Mouse (Mus musculus) embryonic facial prominence, embryonic 11.5 days (tissue): ENCODE results near the gene Cd80. TPM values are rescaled to one million over a fixed set of nuclear protein-coding genes. Genes with fewer than 3 reads are reported as not detected.

Experiments
- ATAC-seq: fragments of 200-750 bp; cut with Nextera tagmentation; replicated peaks from 2 replicates; pipeline ENCODE4 v1.8.0; 2017; ENCODE audit warnings: low read depth; ENCODE audit not compliant: insufficient number of reproducible peaks, low FRiP score, low TSS enrichment
- DNase-seq: peaks from one replicate; pipeline ENCODE4 v3.0.0-alpha.2; 2015; ENCODE audit warnings: low spot score
- H3K27ac ChIP-seq: fragments of 300-500 bp; sonication (generic); replicated peaks from 2 replicates; pipeline ENCODE4 v1.5.1; 2014; ENCODE audit warnings: mild to moderate bottlenecking, low read depth, low read length, control low read depth
- H3K27me3 ChIP-seq: fragments of 300-500 bp; sonication (generic); 2 replicates; pipeline ENCODE4 v1.6.1; 2014; ENCODE audit warnings: mild to moderate bottlenecking, low read length, moderate library complexity, mixed read lengths; ENCODE audit not compliant: control insufficient read depth, insufficient read depth
- H3K36me3 ChIP-seq: fragments of 300-500 bp; sonication (generic); replicated peaks from 2 replicates; pipeline ENCODE4 v1.6.1; 2014; ENCODE audit warnings: low read depth, mild to moderate bottlenecking, low read length, moderate library complexity, mixed read lengths; ENCODE audit not compliant: control insufficient read depth, insufficient read depth
- H3K4me1 ChIP-seq: fragments of 300-500 bp; sonication (generic); 2 replicates; pipeline ENCODE4 v1.6.1; 2014; ENCODE audit warnings: low read length, mixed read lengths; ENCODE audit not compliant: control insufficient read depth, insufficient read depth
- H3K4me2 ChIP-seq: fragments of 300-500 bp; sonication (generic); 2 replicates; pipeline ENCODE4 v1.6.1; 2014; ENCODE audit warnings: low read depth, mild to moderate bottlenecking, control low read depth, low read length, moderate library complexity
- H3K4me3 ChIP-seq: fragments of 300-500 bp; sonication (generic); 2 replicates; pipeline ENCODE4 v1.5.1; 2014; ENCODE audit warnings: low read depth, low read length, control low read depth
- H3K9ac ChIP-seq: fragments of 300-500 bp; sonication (generic); replicated peaks from 2 replicates; pipeline ENCODE4 v1.6.1; 2014; ENCODE audit warnings: mild to moderate bottlenecking, control low read depth, low read length
- H3K9me3 ChIP-seq: fragments of 300-500 bp; sonication (generic); replicated peaks from 2 replicates; pipeline ENCODE4 v1.6.1; 2016; ENCODE audit warnings: mild to moderate bottlenecking, low read length, inconsistent platforms, mixed read lengths; ENCODE audit not compliant: control insufficient read depth
- WGBS: fragments of 180-500 bp; shearing (Covaris S2); extraction: QIAGEN DNeasy Blood & Tissue Kit; methylation state at CpG from one replicate; pipeline ENCODE4 v1.1.7; 2014; 5-methylcytosine and 5-hydroxymethylcytosine counted together
- polyA plus RNA-seq: library from polyadenylated mRNA; unstranded; fragments of >200 nt; fragmentation: Nextera tagmentation; extraction: Ambion mirVana; gene quantifications from 2 replicates; pipeline ENCODE4 v1.2.1, GENCODE M21; 2014

Gene Cd80
- 0.21 and 0.52 TPM in 2 replicates for polyA plus RNA-seq

DNA sequence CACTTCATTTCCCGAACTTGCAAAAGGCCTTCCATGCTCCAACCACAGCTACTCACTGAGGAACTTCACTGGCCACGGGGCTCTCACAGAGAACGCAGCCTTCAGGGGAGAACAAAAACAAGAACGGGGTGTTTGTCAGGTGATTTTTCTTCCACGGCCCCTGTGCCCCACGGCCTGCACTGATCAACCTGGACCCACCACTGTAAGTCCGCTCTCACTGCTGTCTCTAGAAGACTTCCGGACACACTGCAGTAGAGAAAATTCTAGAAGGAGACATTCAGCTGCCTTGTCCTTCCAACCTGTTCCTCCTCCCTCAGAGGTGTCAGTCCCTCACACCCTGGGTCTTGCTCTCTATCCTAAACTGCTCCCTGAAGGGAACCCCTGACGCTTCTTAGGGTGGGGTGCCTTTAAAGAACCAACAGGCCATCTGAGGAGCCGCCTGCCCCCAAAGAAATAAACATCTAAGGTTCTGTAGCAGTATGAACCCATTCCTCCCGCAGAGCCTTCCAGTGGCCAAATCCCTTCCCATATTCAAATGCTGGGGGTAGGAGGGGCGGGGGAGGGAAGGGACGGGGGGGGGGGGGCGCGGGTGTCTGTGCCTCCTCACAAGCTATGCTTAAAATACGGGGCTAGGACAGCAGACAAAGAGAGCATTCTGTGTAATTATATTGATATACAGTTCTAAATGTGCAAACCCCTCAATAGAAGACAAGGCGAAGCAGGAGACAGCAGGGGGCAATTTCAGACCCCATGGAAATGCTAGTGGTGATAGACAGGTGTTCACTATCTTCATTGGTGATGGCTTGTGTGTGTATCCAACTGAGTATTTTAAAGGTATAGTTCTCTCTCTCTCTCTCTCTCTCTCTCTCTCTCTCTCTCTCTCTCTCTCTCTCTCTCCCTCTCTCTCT is at the start of gene Cd80:
Cd80 (plus strand) TSS at position 51 of the 908 bp plus-strand sequence.
- no peak within 1 kb of the TSS for H3K27ac ChIP-seq
- H3K36me3 ChIP-seq: no peaks in the 10 kb centered on the region
- WGBS: 81% methylated on average over 15 of the region's 17 CpGs
- DNase-seq (no peak), ATAC-seq (no peak)
- H3K9me3 ChIP-seq: no peaks in the 10 kb centered on the region
- H3K4me3 ChIP-seq: no peak within 1 kb of the TSS
- H3K4me1 ChIP-seq: no peaks in the 10 kb centered on the region
- H3K4me2 ChIP-seq: no peak within 1 kb of the TSS
- H3K27me3 ChIP-seq: no peaks in the 10 kb centered on the region
- H3K9ac ChIP-seq: no peak within 1 kb of the TSS

DNA sequence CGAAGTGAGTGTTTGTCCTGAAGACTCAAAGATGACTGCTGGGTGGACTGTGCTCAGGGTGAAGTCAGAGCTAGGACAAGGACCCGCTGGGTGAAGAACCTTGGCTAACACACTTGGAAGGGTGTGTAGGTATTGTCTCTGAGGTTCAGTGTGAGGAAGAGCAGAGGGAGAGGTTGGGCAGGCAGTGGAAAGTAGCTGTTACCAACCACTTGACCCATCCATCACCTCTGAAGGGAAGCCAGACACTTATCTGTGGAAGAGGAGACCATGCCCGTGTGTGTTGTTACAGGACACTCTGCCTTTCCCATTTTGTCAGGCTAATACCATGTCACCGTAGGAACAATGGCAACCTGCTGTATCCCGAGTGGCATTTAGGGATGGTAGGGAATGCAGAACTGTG is 49.1 kb upstream of the Cd80 start:
- 77% methylated on average over 5 of the region's 5 CpGs for WGBS

DNA sequence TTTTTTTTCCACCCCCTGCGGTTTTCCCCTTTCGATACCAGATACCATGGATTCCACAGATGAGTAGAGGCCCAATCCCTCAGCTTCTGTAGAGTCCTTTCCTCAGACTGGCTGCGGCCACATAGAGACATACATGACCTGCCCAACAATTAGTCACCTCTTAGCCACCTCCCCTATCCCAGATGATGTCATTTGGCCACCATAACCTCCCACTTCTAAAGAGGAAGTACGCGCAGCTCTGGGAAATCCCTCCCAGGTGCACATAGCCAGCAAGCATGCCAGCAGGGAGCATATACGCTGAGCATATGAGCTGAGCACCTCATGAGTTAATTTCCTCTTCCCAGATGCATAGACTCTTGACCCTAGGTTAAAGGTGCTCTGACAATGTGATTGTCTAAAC is 48.7 kb upstream of the Cd80 start:
- no peak overlapping the region for H3K27ac ChIP-seq
- ATAC-seq: no peak
- no peaks in the 10 kb centered on the region for H3K9me3 ChIP-seq
- DNase-seq: no peak
- WGBS: 82% methylated on average over 6 of the region's 6 CpGs
- H3K4me3 ChIP-seq: no peak overlapping the region
- H3K4me1 ChIP-seq: no peaks in the 10 kb centered on the region
- no peaks in the 10 kb centered on the region for H3K27me3 ChIP-seq
- no peaks in the 10 kb centered on the region for H3K36me3 ChIP-seq
- no peak overlapping the region for H3K9ac ChIP-seq
- H3K4me2 ChIP-seq: no peak overlapping the region

More for the DNA sequence above, 49.1 kb upstream of the Cd80 start:
- no peaks in the 10 kb centered on the region for H3K36me3 ChIP-seq
- H3K27ac ChIP-seq: no peak overlapping the region
- no peak overlapping the region for H3K4me2 ChIP-seq
- H3K9me3 ChIP-seq: no peaks in the 10 kb centered on the region
- H3K4me1 ChIP-seq: no peaks in the 10 kb centered on the region
- no peak overlapping the region for H3K4me3 ChIP-seq
- no peak overlapping the region for H3K9ac ChIP-seq
- DNase-seq: no peak
- ATAC-seq: no peak
- no peaks in the 10 kb centered on the region for H3K27me3 ChIP-seq

DNA sequence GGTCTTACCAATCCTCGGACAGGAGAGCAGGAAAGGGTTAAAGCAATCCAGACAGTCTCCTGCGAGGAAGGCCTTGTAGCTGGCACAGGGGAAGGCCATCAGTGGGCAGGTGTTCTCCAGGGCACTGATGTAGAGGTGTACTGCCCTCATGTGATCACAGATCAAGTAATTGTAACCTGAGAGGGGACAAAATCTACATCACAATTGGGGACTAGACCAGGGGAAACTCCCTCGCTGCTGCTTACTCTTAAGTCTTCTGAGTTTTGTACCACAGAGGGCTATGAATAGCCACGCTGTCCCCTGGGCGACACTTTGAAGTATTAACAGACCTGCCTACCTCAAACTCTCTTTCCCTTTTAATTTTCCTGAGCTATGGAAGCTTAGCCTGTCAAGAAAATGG is 47.8 kb upstream of the Cd80 start:
- no peaks in the 10 kb centered on the region for H3K36me3 ChIP-seq
- H3K9me3 ChIP-seq: no peaks in the 10 kb centered on the region
- WGBS: 37% methylated on average over 5 of the region's 5 CpGs
- H3K9ac ChIP-seq: no peak overlapping the region
- ATAC-seq: no peak
- no peaks in the 10 kb centered on the region for H3K27me3 ChIP-seq
- no peak overlapping the region for H3K27ac ChIP-seq
- H3K4me1 ChIP-seq: no peaks in the 10 kb centered on the region
- no peak overlapping the region for H3K4me2 ChIP-seq
- no peak overlapping the region for H3K4me3 ChIP-seq
- DNase-seq: no peak

DNA sequence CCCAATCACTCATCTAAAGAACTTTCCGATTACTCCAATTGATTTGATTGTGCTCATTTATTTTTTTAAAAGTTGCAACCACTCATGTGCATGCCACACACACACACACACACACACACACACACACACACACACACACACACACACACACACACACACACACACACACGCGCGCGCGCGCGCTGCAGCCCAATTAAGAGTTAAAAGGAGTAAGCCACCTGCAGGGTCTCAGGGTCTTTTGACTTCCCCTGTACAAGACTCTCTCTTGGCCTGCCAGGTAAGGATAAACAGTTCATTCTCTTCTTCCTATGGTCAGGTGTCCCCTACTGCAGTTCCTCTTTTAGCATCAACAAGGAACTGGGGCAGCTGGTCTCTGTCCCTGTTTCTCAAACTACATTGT is 46.9 kb upstream of the Cd80 start:
- H3K9me3 ChIP-seq: no peaks in the 10 kb centered on the region
- H3K9ac ChIP-seq: no peak overlapping the region
- no peak overlapping the region for H3K27ac ChIP-seq
- H3K4me2 ChIP-seq: no peak overlapping the region
- no peak for ATAC-seq
- no peaks in the 10 kb centered on the region for H3K4me1 ChIP-seq
- H3K4me3 ChIP-seq: no peak overlapping the region
- WGBS: 95% methylated on average over 8 of the region's 8 CpGs
- H3K36me3 ChIP-seq: no peaks in the 10 kb centered on the region
- DNase-seq: no peak
- H3K27me3 ChIP-seq: no peaks in the 10 kb centered on the region

DNA sequence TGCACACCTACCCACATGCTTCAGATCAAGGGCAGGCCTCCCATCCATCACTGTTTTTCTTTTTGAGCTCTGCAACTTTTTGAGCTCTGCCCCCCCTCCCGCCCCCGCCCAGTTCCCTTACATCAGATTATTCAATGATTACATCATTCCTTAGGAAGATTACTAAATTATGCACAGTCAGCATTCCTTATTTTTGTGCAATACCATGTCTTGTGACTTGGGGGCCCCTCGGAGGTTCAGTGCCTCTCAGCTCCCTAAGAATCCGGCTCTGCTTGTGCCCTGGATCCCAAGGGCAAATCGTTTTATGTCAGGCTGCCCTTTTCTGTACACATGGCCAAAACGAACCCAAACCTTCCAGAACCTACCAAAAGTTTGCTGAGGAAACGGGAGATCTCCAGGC is 40.4 kb upstream of the Cd80 start:
- Histone ChIP-seq H3K9ac (no peak overlapping the region), H3K4me3 (no peak overlapping the region), H3K4me1 (no peaks in the 10 kb centered on the region), H3K9me3 (no peaks in the 10 kb centered on the region), H3K36me3 (no peaks in the 10 kb centered on the region), H3K4me2 (no peak overlapping the region), H3K27me3 (no peaks in the 10 kb centered on the region), H3K27ac (no peak overlapping the region)
- 83% methylated on average over 7 of the region's 7 CpGs for WGBS
- DNase-seq (no peak), ATAC-seq (no peak)

DNA sequence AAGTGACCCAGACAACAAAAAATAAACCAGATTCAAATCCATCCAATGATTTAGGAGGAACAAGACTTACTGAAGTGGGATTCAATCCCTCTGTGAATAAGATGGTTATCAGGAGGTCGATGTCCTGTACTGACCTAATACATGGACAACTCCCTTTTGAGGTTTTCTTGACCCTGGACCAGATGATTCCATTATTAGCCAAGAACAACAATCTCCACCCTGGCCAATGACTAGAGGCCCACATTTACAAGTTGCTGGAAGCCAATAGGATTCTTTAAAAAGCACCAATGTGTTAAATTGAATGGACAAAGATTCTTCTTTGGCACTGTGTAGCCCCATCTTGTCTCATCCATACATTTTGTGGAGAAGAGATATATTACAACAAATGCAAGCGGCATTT is 30.0 kb upstream of the Cd80 start:
- H3K36me3 ChIP-seq: no peaks in the 10 kb centered on the region
- H3K9ac ChIP-seq: no peak overlapping the region
- no peak for DNase-seq
- 82% methylated on average over 2 of the region's 2 CpGs for WGBS
- H3K4me2 ChIP-seq: no peak overlapping the region
- no peaks in the 10 kb centered on the region; the same call in 1 of the 2 replicates for H3K4me1 ChIP-seq
- no peaks in the 10 kb centered on the region for H3K9me3 ChIP-seq
- H3K27me3 ChIP-seq: no peaks in the 10 kb centered on the region
- ATAC-seq: no peak
- H3K4me3 ChIP-seq: no peak overlapping the region
- H3K27ac ChIP-seq: no peak overlapping the region

DNA sequence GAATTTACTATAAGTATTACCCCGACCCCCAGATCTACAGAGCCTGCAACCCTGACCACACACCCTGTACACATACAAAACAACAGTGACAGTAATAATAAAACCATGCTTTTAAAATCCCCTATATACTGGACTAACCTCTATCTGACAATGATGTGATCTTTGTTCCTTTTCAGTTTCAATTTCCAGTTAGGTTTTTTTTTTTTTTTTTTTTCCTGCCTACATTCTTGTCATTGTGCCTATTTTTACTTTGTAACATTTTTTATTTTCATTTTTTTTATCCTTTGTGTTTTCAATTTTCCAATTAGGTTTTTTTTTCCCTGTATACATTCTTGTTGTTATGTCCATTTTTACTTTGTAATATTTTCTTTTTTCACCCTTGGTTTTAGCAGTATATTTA is 29.6 kb upstream of the Cd80 start:
- H3K4me3 ChIP-seq: no peak overlapping the region
- no peak overlapping the region for H3K9ac ChIP-seq
- no peaks in the 10 kb centered on the region for H3K27me3 ChIP-seq
- no peak overlapping the region for H3K27ac ChIP-seq
- no peaks in the 10 kb centered on the region for H3K36me3 ChIP-seq
- WGBS: 87% methylated on average over 1 of the region's 1 CpGs
- DNase-seq: no peak
- no peaks in the 10 kb centered on the region; the same call in 1 of the 2 replicates for H3K4me1 ChIP-seq
- no peaks in the 10 kb centered on the region for H3K9me3 ChIP-seq
- ATAC-seq: no peak
- H3K4me2 ChIP-seq: no peak overlapping the region
